Mouse (Mus musculus): Measurements from ENCODE around the gene Gcnt4. TPM values are rescaled to one million over a fixed set of nuclear protein-coding genes. Genes with fewer than 3 reads are reported as not detected.

Gcnt4 gene
- polyA plus RNA-seq, 1 experiment = 11.6 TPM

- TF ChIP-seq CTCF (IDR thresholded peaks at IDR 0.05; ENCODE audit: extremely low read depth, insufficient read depth, low read length) (no peak), POLR2A (IDR thresholded peaks at IDR 0.05; ENCODE audit: extremely low read depth, insufficient read depth, low read length) (no peak)
- Histone ChIP-seq H3K4me3 (ENCODE audit: insufficient read depth, low read length) (no peak overlapping the region), H3K4me1 (ENCODE audit: control insufficient read depth, insufficient read depth, low read length) (no peaks in the 10 kb centered on the region), H3K27ac (ENCODE audit: insufficient read depth, low read length) (no peak overlapping the region)
Measured at GRCm38 (mm10) chr13:96984688-96985087, 60.2 kb downstream of the Gcnt4 start.

GRCm38 (mm10) chr13:96985599-96986275 is 61.2 kb downstream of the Gcnt4 start:
- Histone ChIP-seq H3K4me1 (ENCODE audit: control insufficient read depth, insufficient read depth, low read length) (no peaks in the 10 kb centered on the region), H3K27ac (ENCODE audit: insufficient read depth, low read length) (no peak overlapping the region), H3K4me3 (ENCODE audit: insufficient read depth, low read length) (no peak overlapping the region)
- no peak for TF ChIP-seq POLR2A (IDR thresholded peaks at IDR 0.05; ENCODE audit: extremely low read depth, insufficient read depth, low read length)
- TF ChIP-seq CTCF (IDR thresholded peaks at IDR 0.05; ENCODE audit: extremely low read depth, insufficient read depth, low read length) = no peak

- H3K4me1 ChIP-seq (ENCODE audit: control insufficient read depth, insufficient read depth, low read length) = no peaks in the 10 kb centered on the region
- TF ChIP-seq POLR2A (IDR thresholded peaks at IDR 0.05; ENCODE audit: extremely low read depth, insufficient read depth, low read length) (no peak), CTCF (IDR thresholded peaks at IDR 0.05; ENCODE audit: extremely low read depth, insufficient read depth, low read length) (no peak)
- H3K4me3 ChIP-seq (ENCODE audit: insufficient read depth, low read length) = no peak overlapping the region
- no peak overlapping the region for H3K27ac ChIP-seq (ENCODE audit: insufficient read depth, low read length)
Measured at GRCm38 (mm10) chr13:96989129-96989528, 64.6 kb downstream of the Gcnt4 start.

GRCm38 (mm10) chr13:96990045-96990444 is 65.6 kb downstream of the Gcnt4 start:
- H3K27ac ChIP-seq (ENCODE audit: insufficient read depth, low read length) = no peak overlapping the region
- no peak overlapping the region for H3K4me3 ChIP-seq (ENCODE audit: insufficient read depth, low read length)
- H3K4me1 ChIP-seq (ENCODE audit: control insufficient read depth, insufficient read depth, low read length) = no peaks in the 10 kb centered on the region
- TF ChIP-seq POLR2A (IDR thresholded peaks at IDR 0.05; ENCODE audit: extremely low read depth, insufficient read depth, low read length) = no peak
- TF ChIP-seq CTCF (IDR thresholded peaks at IDR 0.05; ENCODE audit: extremely low read depth, insufficient read depth, low read length) = no peak

- H3K4me3 ChIP-seq (ENCODE audit: insufficient read depth, low read length) = no peak overlapping the region
- no peak overlapping the region for H3K27ac ChIP-seq (ENCODE audit: insufficient read depth, low read length)
- H3K4me1 ChIP-seq (ENCODE audit: control insufficient read depth, insufficient read depth, low read length) = no peaks in the 10 kb centered on the region
- TF ChIP-seq CTCF (IDR thresholded peaks at IDR 0.05; ENCODE audit: extremely low read depth, insufficient read depth, low read length) (no peak), POLR2A (IDR thresholded peaks at IDR 0.05; ENCODE audit: extremely low read depth, insufficient read depth, low read length) (no peak)
Measured at GRCm38 (mm10) chr13:96990561-96991265, 66.2 kb downstream of the Gcnt4 start.

- no peak overlapping the region for H3K27ac ChIP-seq (ENCODE audit: insufficient read depth, low read length)
Measured at GRCm38 (mm10) chr13:96993291-96993989, 69.0 kb downstream of the Gcnt4 start.

GRCm38 (mm10) chr13:96995243-96995642 is 70.8 kb downstream of the Gcnt4 start:
- H3K4me1 ChIP-seq (ENCODE audit: control insufficient read depth, insufficient read depth, low read length) = no peaks in the 10 kb centered on the region
- H3K27ac ChIP-seq (ENCODE audit: insufficient read depth, low read length) = no peak overlapping the region
- TF ChIP-seq CTCF (IDR thresholded peaks at IDR 0.05; ENCODE audit: extremely low read depth, insufficient read depth, low read length) (no peak), POLR2A (IDR thresholded peaks at IDR 0.05; ENCODE audit: extremely low read depth, insufficient read depth, low read length) (no peak)
- H3K4me3 ChIP-seq (ENCODE audit: insufficient read depth, low read length) = no peak overlapping the region

More at GRCm38 (mm10) chr13:96993291-96993989, 69.0 kb downstream of the Gcnt4 start:
- H3K4me1 ChIP-seq (ENCODE audit: control insufficient read depth, insufficient read depth, low read length) = no peaks in the 10 kb centered on the region
- TF ChIP-seq POLR2A (IDR thresholded peaks at IDR 0.05; ENCODE audit: extremely low read depth, insufficient read depth, low read length) = no peak
- no peak for TF ChIP-seq CTCF (IDR thresholded peaks at IDR 0.05; ENCODE audit: extremely low read depth, insufficient read depth, low read length)
- H3K4me3 ChIP-seq (ENCODE audit: insufficient read depth, low read length) = no peak overlapping the region

GRCm38 (mm10) chr13:96997080-96997479 is 72.6 kb downstream of the Gcnt4 start:
- no peaks in the 10 kb centered on the region for H3K4me1 ChIP-seq (ENCODE audit: control insufficient read depth, insufficient read depth, low read length)
- TF ChIP-seq POLR2A (IDR thresholded peaks at IDR 0.05; ENCODE audit: extremely low read depth, insufficient read depth, low read length) (no peak), CTCF (IDR thresholded peaks at IDR 0.05; ENCODE audit: extremely low read depth, insufficient read depth, low read length) (no peak)
- no peak overlapping the region for H3K27ac ChIP-seq (ENCODE audit: insufficient read depth, low read length)
- no peak overlapping the region for H3K4me3 ChIP-seq (ENCODE audit: insufficient read depth, low read length)

Other genes with a start within 250 kb of the Gcnt4 start
- 0.15 and 0.23 TPM in 2 replicates for gene Ankrd31, start 176.4 kb upstream of the Gcnt4 start, polyA plus RNA-seq (2012; rRNA removed)
- not detected in 2 replicates for gene 1700029F12Rik, start 109.7 kb downstream of the Gcnt4 start, polyA plus RNA-seq (2012; rRNA removed)
- gene Fam169a, start 142.6 kb downstream of the Gcnt4 start, polyA plus RNA-seq (2012; rRNA removed) = 20.1 and 21.7 TPM in 2 replicates
- 0.56 and 0.59 TPM in 2 replicates for gene Gm6169, start 174.5 kb downstream of the Gcnt4 start, polyA plus RNA-seq (2012; rRNA removed)
- gene Gfm2, start 213.2 kb downstream of the Gcnt4 start, polyA plus RNA-seq (2012; rRNA removed) = 33.2 and 37.3 TPM in 2 replicates
- gene Nsa2, start 213.2 kb downstream of the Gcnt4 start, polyA plus RNA-seq (2012; rRNA removed) = 44.3 and 55.4 TPM in 2 replicates

All from cortical plate, adult 2 months (tissue).